Mouse (Mus musculus) MEL (cell line): ENCODE measurements around the gene Plxnd1. TPM values are rescaled to one million over a fixed set of nuclear protein-coding genes. Genes with fewer than 3 reads are reported as not detected.

Experiments used
- DNase-seq: peaks from one replicate; pipeline ENCODE4 v3.0.0; 2011; ENCODE audit warnings: low read depth, low spot score
- H3K27ac ChIP-seq: 2 replicates; pipeline ENCODE4 v1.5.1; 2012; ENCODE audit warnings: low read depth, mild to moderate bottlenecking, control low read depth, low read length, moderate library complexity; ENCODE audit not compliant: control insufficient read depth
- H3K27me3 ChIP-seq, 2 experiments: fragments of 150-350 bp in 1 of 2; sonication (generic) in 1 of 2; 2 replicates each; pipeline ENCODE4 v1.6.1; 2012; ENCODE audit warnings: low read length in 2 of 2, mild to moderate bottlenecking in 2 of 2, improper control_type of control experiment in 1 of 2, moderate library complexity in 1 of 2; ENCODE audit not compliant: insufficient read depth in 2 of 2, control insufficient read depth in 1 of 2
- H3K36me3 ChIP-seq, 2 experiments: 2 replicates each; pipeline ENCODE4 v1.6.1; 2012 to 2014; ENCODE audit warnings: low read length in 2 of 2, improper control_type of control experiment in 1 of 2, inconsistent platforms in 1 of 2, mild to moderate bottlenecking in 1 of 2; ENCODE audit not compliant: insufficient read depth in 2 of 2, control insufficient read depth in 1 of 2
- H3K4me1 ChIP-seq, 2 experiments: fragments of 150-350 bp in 1 of 2; sonication (generic) in 1 of 2; 2 replicates each; pipeline ENCODE4 v1.6.1; 2012; ENCODE audit warnings: low read length in 2 of 2, improper control_type of control experiment in 1 of 2, mild to moderate bottlenecking in 1 of 2; ENCODE audit not compliant: insufficient read depth in 2 of 2, control insufficient read depth in 1 of 2
- H3K4me3 ChIP-seq, 2 experiments: fragments of 150-350 bp in 1 of 2; sonication (generic) in 1 of 2; 2 replicates each; pipeline ENCODE4 v1.5.1; 2012; ENCODE audit warnings: low read depth in 2 of 2, low read length in 2 of 2, mild to moderate bottlenecking in 2 of 2, moderate library complexity in 2 of 2, control low read depth in 1 of 2, improper control_type of control experiment in 1 of 2; ENCODE audit not compliant: control insufficient read depth in 1 of 2, insufficient read depth in 1 of 2
- H3K79me2 ChIP-seq: 2 replicates; pipeline ENCODE4 v1.6.1; 2012; ENCODE audit warnings: mild to moderate bottlenecking, low read length, moderate library complexity; ENCODE audit not compliant: control insufficient read depth, poor library complexity, insufficient read depth
- H3K9ac ChIP-seq: 2 replicates; pipeline ENCODE4 v1.6.1; 2012; ENCODE audit warnings: low read depth, mild to moderate bottlenecking, control low read depth, low read length, moderate library complexity; ENCODE audit not compliant: control insufficient read depth, poor library complexity, severe bottlenecking
- H3K9me3 ChIP-seq: fragments of 150-350 bp; sonication (generic); replicated peaks from 2 replicates; pipeline ENCODE4 v1.6.1; 2012; ENCODE audit warnings: mild to moderate bottlenecking, low read length, improper control_type of control experiment, moderate library complexity; ENCODE audit not compliant: insufficient read depth
- CTCF ChIP-seq, 3 experiments: IDR thresholded peaks in 2 of 3; conservative IDR thresholded peaks in 1 of 3; 2 replicates each; pipeline ENCODE4 v1.5.1; 2011 to 2012; ENCODE audit warnings: low read length in 3 of 3, low read depth in 2 of 3, mild to moderate bottlenecking in 2 of 3, improper control_type of control experiment in 1 of 3, inconsistent platforms in 1 of 3, mixed read lengths in 1 of 3, moderate library complexity in 1 of 3; ENCODE audit not compliant: control insufficient read depth in 1 of 3, insufficient read depth in 1 of 3, poor library complexity in 1 of 3, severe bottlenecking in 1 of 3
- ETS1 ChIP-seq: IDR thresholded peaks from 2 replicates; pipeline ENCODE4 v1.6.1; 2012; ENCODE audit warnings: low read depth, mild to moderate bottlenecking, inconsistent platforms, low read length, improper control_type of control experiment, moderate library complexity
- GABPA ChIP-seq: IDR thresholded peaks from 2 replicates; pipeline ENCODE4 v1.6.1; 2012; ENCODE audit warnings: low read depth, mild to moderate bottlenecking, inconsistent platforms, low read length, improper control_type of control experiment, moderate library complexity
- HCFC1 ChIP-seq: IDR thresholded peaks from 2 replicates; pipeline ENCODE4 v1.6.1; 2012; ENCODE audit warnings: low read depth, mild to moderate bottlenecking, inconsistent platforms, low read length, improper control_type of control experiment, moderate library complexity
- JUND ChIP-seq: IDR thresholded peaks from 2 replicates; pipeline ENCODE4 v1.6.1; 2011; ENCODE audit warnings: low read depth, mild to moderate bottlenecking, improper control_type of control experiment, low read length
- KAT2A ChIP-seq: conservative IDR thresholded peaks from 2 replicates; pipeline ENCODE4 v1.6.1; 2012; ENCODE audit warnings: low read depth, low read length, improper control_type of control experiment, inconsistent platforms
- MAX ChIP-seq: IDR thresholded peaks from 2 replicates; pipeline ENCODE4 v1.6.1; 2011; ENCODE audit warnings: low read length, improper control_type of control experiment
- MAZ ChIP-seq: IDR thresholded peaks from 2 replicates; pipeline ENCODE4 v1.6.1; 2012; ENCODE audit warnings: low read depth, mild to moderate bottlenecking, inconsistent platforms, low read length, improper control_type of control experiment
- MEF2A ChIP-seq: IDR thresholded peaks from 2 replicates; pipeline ENCODE4 v1.6.1; 2014; ENCODE audit warnings: low read depth, mild to moderate bottlenecking, inconsistent platforms, low read length, improper control_type of control experiment; ENCODE audit not compliant: poor library complexity, insufficient replicate concordance, severe bottlenecking; ENCODE audit errors: extremely low read depth
- MXI1 ChIP-seq: IDR thresholded peaks from 2 replicates; pipeline ENCODE4 v1.6.1; 2011; ENCODE audit warnings: mild to moderate bottlenecking, low read depth, low read length, improper control_type of control experiment
- MYB ChIP-seq: IDR thresholded peaks from 2 replicates; pipeline ENCODE4 v1.6.1; 2011; ENCODE audit warnings: mild to moderate bottlenecking, low read depth, low read length, improper control_type of control experiment
- MYC ChIP-seq: IDR thresholded peaks from 2 replicates; pipeline ENCODE4 v1.6.1; 2011; ENCODE audit warnings: low read depth, mild to moderate bottlenecking, low read length, improper control_type of control experiment, moderate library complexity
- POLR2AphosphoS5 ChIP-seq: IDR thresholded peaks from 2 replicates; pipeline ENCODE4 v1.6.1; 2012; ENCODE audit warnings: low read depth, borderline replicate concordance, mild to moderate bottlenecking, inconsistent platforms, low read length, moderate library complexity, mixed read lengths
- TAL1 ChIP-seq: IDR thresholded peaks from 2 replicates; pipeline ENCODE4 v1.6.1; 2012; ENCODE audit warnings: mild to moderate bottlenecking, inconsistent platforms, low read length, moderate library complexity, mixed read lengths
- TBP ChIP-seq: IDR thresholded peaks from 2 replicates; pipeline ENCODE4 v1.8.0; 2011; ENCODE audit warnings: low read depth, low read length, improper control_type of control experiment
- TCF12 ChIP-seq: IDR thresholded peaks from 2 replicates; pipeline ENCODE4 v1.6.1; 2014; ENCODE audit warnings: low read depth, mild to moderate bottlenecking, inconsistent platforms, low read length, improper control_type of control experiment, moderate library complexity
- USF1 ChIP-seq: IDR thresholded peaks from 2 replicates; pipeline ENCODE4 v1.6.1; 2014; ENCODE audit warnings: low read depth, mild to moderate bottlenecking, inconsistent platforms, low read length, improper control_type of control experiment, moderate library complexity
- USF2 ChIP-seq, 2 experiments: IDR thresholded peaks; 2 replicates each; pipeline ENCODE4 v1.6.1; 2011 to 2012; ENCODE audit warnings: improper control_type of control experiment in 2 of 2, low read length in 2 of 2, borderline replicate concordance in 1 of 2, inconsistent platforms in 1 of 2, low read depth in 1 of 2, mild to moderate bottlenecking in 1 of 2; ENCODE audit not compliant: insufficient read depth in 1 of 2
- ZC3H11A ChIP-seq: IDR thresholded peaks from 2 replicates; pipeline ENCODE4 v1.6.1; 2012; ENCODE audit warnings: low read depth, mild to moderate bottlenecking, inconsistent platforms, low read length, improper control_type of control experiment
- ZMIZ1 ChIP-seq: IDR thresholded peaks from 2 replicates; pipeline ENCODE4 v1.6.1; 2012; ENCODE audit warnings: low read depth, mild to moderate bottlenecking, inconsistent platforms, low read length, improper control_type of control experiment, moderate library complexity
- polyA plus RNA-seq, 2 experiments: library from polyadenylated mRNA; stranded (reverse) in 1 of 2; unstranded in 1 of 2; fragments of >175 nt in 1 of 2; fragments of >200 nt in 1 of 2; gene quantifications; 2 replicates each; pipeline versions ENCODE4 v1.2.1 to v1.2.4; 2012; ENCODE audit warnings: low replicate concordance in 2 of 2, low read depth in 1 of 2; ENCODE audit not compliant: insufficient read length in 2 of 2, insufficient read depth in 1 of 2, missing spikeins in 1 of 2
- total RNA-seq: library from RNA; depleted of rRNA; stranded (reverse); fragments of 300-350 nt; gene quantifications from 2 replicates; pipeline ENCODE4 v1.2.3, GENCODE M21; 2012

Plxnd1 gene
- total and polyA plus RNA-seq, 3 experiments, result 4.8 to 19.2 TPM; not detected in 1

GRCm38 (mm10) chr6:115993463-115994145 lies 1.2 kb downstream of the Plxnd1 start:
- DNase-seq, result no peak
- Histone ChIP-seq H3K9ac (no peak overlapping the region), H3K4me1 (peaks cover 3 to 17% of the 10 kb centered on the region in 2 experiments), H3K9me3 (no peaks in the 10 kb centered on the region), H3K27me3 (no peaks in the 10 kb centered on the region), H3K79me2 (peaks cover 2% of the 10 kb centered on the region; the same call in 1 of the 2 replicates), H3K27ac (no peak overlapping the region), H3K4me3 (no peak overlapping the region), H3K36me3 (peaks cover 0 to 7% of the 10 kb centered on the region in 2 experiments; a peak in 2 of 4 replicates)
- TF ChIP-seq MAX (no peak), TAL1 (no peak), MYB (no peak), MAZ (no peak), MEF2A (no peak), MXI1 (no peak)

GRCm38 (mm10) chr6:115992981-115993380 lies 1.8 kb downstream of the Plxnd1 start:
- Histone ChIP-seq H3K36me3 (peaks cover 0 to 7% of the 10 kb centered on the region in 2 experiments; a peak in 2 of 4 replicates), H3K9me3 (no peaks in the 10 kb centered on the region), H3K27ac (no peak overlapping the region), H3K4me1 (peaks cover 3 to 17% of the 10 kb centered on the region in 2 experiments), H3K27me3 (no peaks in the 10 kb centered on the region), H3K4me3 (no peak overlapping the region), H3K79me2 (peaks cover 2% of the 10 kb centered on the region; the same call in 1 of the 2 replicates), H3K9ac (no peak overlapping the region)
- TF ChIP-seq POLR2AphosphoS5 (no peak), GABPA (no peak), USF2 (IDR thresholded peaks at IDR 0.05; ENCODE audit: borderline replicate concordance in 1 of 2, insufficient read depth in 1 of 2, low read depth in 1 of 2, low read length in 2 of 2) (no peak), TAL1 (no peak), MAZ (no peak), MYC (no peak), CTCF (IDR thresholded peaks at IDR 0.05 in 2 of 3, conservative IDR thresholded peaks at IDR 0.05 in 1 of 3; ENCODE audit: control insufficient read depth in 1 of 3, insufficient read depth in 1 of 3, low read depth in 2 of 3, low read length in 3 of 3, poor library complexity in 1 of 3, severe bottlenecking in 1 of 3) (no peak), MEF2A (no peak), KAT2A (no peak), MYB (no peak), JUND (no peak), HCFC1 (no peak), TBP (no peak), TCF12 (no peak), ZMIZ1 (no peak), ETS1 (no peak), USF1 (no peak), ZC3H11A (no peak)
- DNase-seq, result no peak
